Mouse (Mus musculus): Measurements from ENCODE around the gene Phka2. TPM values are rescaled to one million over a fixed set of nuclear protein-coding genes. Genes with fewer than 3 reads are reported as not detected.

The Phka2 gene
- total and polyA plus RNA-seq, 3 experiments = 6.9 to 53.1 (median 21.1) TPM

DNA sequence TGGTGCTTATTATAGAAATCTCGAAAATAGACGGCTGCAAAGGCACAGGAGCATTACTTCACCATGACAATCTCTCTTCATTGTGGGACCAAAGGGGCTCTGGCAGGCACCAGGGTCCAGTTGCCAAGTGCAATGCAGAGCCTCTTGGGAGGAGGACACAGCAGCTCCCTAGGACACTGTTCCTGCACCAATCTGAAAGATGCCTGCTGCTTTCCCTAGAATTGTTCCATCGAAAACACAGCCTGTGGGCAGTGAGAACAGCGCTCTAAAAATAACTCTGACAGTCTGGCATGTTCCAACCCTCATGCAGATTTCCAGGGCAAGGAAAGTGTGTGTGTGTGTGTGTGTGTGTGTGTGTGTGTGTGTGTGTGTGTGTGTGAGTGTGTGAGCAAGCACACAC is 86.6 kb downstream of the Phka2 start:
- Histone ChIP-seq H3K27me3 (ENCODE audit: insufficient read depth, low read length) (no peaks in the 10 kb centered on the region), H3K36me3 (replicated peaks) (peaks cover 77% of the 10 kb centered on the region), H3K9me3 (replicated peaks) (no peaks in the 10 kb centered on the region), H3K4me1 (ENCODE audit: insufficient read depth, low read depth, low read length) (no peaks in the 10 kb centered on the region), H3K4me3 (ENCODE audit: low read depth, low read length) (no peak overlapping the region)
- no peak for ATAC-seq (ENCODE audit: extremely low read depth, insufficient number of reproducible peaks, low FRiP score, poor library complexity, severe bottlenecking)
- no peak for TF ChIP-seq GATA1 (IDR thresholded peaks at IDR 0.05; ENCODE audit: borderline replicate concordance, low read length)
- TF ChIP-seq CTCF (IDR thresholded peaks at IDR 0.05; ENCODE audit: low read depth, low read length) = no peak
- TF ChIP-seq GATA2 (IDR thresholded peaks at IDR 0.05; ENCODE audit: borderline replicate concordance, low read depth, low read length) = no peak
- TF ChIP-seq POLR2AphosphoS5 (IDR thresholded peaks at IDR 0.05; ENCODE audit: insufficient replicate concordance, low read depth, low read length) = no peak
- TF ChIP-seq TAL1 (conservative IDR thresholded peaks at IDR 0.05; ENCODE audit: low read depth, low read length) = no peak
- no peak for DNase-seq (ENCODE audit: low spot score)

DNA sequence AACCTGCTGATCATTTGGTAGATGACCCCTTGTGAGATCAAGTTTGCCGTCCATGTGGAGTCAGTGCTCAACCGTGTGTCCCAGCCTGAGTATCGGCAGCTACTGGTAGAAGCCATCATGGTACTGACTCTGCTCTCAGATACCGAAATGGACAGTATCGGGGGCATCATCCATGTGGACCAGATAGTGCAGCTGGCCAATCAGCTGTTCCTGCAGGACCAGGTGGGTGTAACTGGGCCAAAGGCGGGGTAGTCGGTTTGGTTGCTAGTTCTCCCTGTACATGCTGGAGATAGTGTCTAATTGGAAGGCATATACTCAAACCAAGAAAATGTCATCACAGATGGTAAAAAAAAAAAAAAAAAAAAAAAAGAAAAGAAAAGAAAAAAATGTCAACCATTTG is 88.2 kb downstream of the Phka2 start:
- ATAC-seq (ENCODE audit: extremely low read depth, insufficient number of reproducible peaks, low FRiP score, poor library complexity, severe bottlenecking) = no peak

DNA sequence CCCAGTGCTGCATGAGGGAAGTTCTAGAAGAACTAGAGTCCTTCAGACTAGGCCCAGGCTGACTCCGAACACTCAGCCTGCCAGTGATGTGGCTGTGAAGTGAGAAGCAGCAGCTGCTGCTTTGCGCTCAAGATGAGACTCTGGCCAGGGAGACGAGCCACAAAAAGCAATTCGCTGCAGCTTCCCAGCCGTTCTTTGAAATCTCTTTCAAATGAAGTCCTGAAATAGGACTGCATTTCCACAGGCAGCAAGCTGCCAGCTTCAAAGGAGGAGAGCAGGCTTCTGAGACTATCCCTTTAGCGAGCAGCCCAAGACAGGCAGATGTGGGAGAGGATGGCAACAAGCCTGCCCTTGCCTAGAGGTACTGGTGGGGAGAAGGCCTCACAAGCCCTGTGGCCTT is 91.0 kb downstream of the Phka2 start:
- TF ChIP-seq GATA2 (IDR thresholded peaks at IDR 0.05; ENCODE audit: borderline replicate concordance, low read depth, low read length) (no peak), GATA1 (IDR thresholded peaks at IDR 0.05; ENCODE audit: borderline replicate concordance, low read length) (no peak), TAL1 (conservative IDR thresholded peaks at IDR 0.05; ENCODE audit: low read depth, low read length) (no peak), CTCF (IDR thresholded peaks at IDR 0.05; ENCODE audit: low read depth, low read length) (no peak), POLR2AphosphoS5 (IDR thresholded peaks at IDR 0.05; ENCODE audit: insufficient replicate concordance, low read depth, low read length) (no peak)

More for the DNA sequence above, 88.2 kb downstream of the Phka2 start:
- no peaks in the 10 kb centered on the region for H3K27me3 ChIP-seq (ENCODE audit: insufficient read depth, low read length)
- DNase-seq (ENCODE audit: low spot score) = no peak
- H3K9me3 ChIP-seq (replicated peaks) = no peaks in the 10 kb centered on the region
- no peak overlapping the region for H3K4me3 ChIP-seq (ENCODE audit: low read depth, low read length)
- H3K36me3 ChIP-seq (replicated peaks) = peaks cover 66% of the 10 kb centered on the region
- no peaks in the 10 kb centered on the region for H3K4me1 ChIP-seq (ENCODE audit: insufficient read depth, low read depth, low read length)
- TF ChIP-seq CTCF (IDR thresholded peaks at IDR 0.05; ENCODE audit: low read depth, low read length) (no peak), GATA1 (IDR thresholded peaks at IDR 0.05; ENCODE audit: borderline replicate concordance, low read length) (no peak), POLR2AphosphoS5 (IDR thresholded peaks at IDR 0.05; ENCODE audit: insufficient replicate concordance, low read depth, low read length) (no peak), GATA2 (IDR thresholded peaks at IDR 0.05; ENCODE audit: borderline replicate concordance, low read depth, low read length) (no peak), TAL1 (conservative IDR thresholded peaks at IDR 0.05; ENCODE audit: low read depth, low read length) (no peak)

DNA sequence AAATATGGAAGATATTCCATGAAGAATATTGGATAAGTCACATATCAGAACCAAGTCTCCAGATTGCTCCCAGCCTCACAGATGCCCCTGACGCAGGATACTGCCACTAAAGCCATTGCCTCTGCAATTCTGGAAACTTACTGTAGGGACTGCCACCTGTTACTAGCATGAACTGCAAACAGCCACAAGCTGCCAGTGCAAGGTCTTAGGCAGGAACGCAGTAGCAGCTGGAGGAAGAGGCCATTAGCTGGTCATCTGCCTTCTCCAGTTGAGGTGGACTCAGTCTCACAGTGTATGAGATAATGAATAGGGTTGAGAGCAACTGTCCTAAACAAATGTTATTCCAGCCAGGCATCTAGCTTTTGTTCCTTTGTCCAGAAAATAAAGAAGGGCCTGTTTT is 96.1 kb downstream of the Phka2 start:
- no peak for DNase-seq (ENCODE audit: low spot score)
- peaks cover 22% of the 10 kb centered on the region for H3K36me3 ChIP-seq (replicated peaks)
- TF ChIP-seq GATA2 (IDR thresholded peaks at IDR 0.05; ENCODE audit: borderline replicate concordance, low read depth, low read length) (no peak), POLR2AphosphoS5 (IDR thresholded peaks at IDR 0.05; ENCODE audit: insufficient replicate concordance, low read depth, low read length) (no peak), CTCF (IDR thresholded peaks at IDR 0.05; ENCODE audit: low read depth, low read length) (no peak), GATA1 (IDR thresholded peaks at IDR 0.05; ENCODE audit: borderline replicate concordance, low read length) (no peak), TAL1 (conservative IDR thresholded peaks at IDR 0.05; ENCODE audit: low read depth, low read length) (no peak)
- no peaks in the 10 kb centered on the region for H3K9me3 ChIP-seq (replicated peaks)
- no peak for ATAC-seq (ENCODE audit: extremely low read depth, insufficient number of reproducible peaks, low FRiP score, poor library complexity, severe bottlenecking)
- no peak overlapping the region for H3K4me3 ChIP-seq (ENCODE audit: low read depth, low read length)
- no peaks in the 10 kb centered on the region for H3K27me3 ChIP-seq (ENCODE audit: insufficient read depth, low read length)
- no peaks in the 10 kb centered on the region for H3K4me1 ChIP-seq (ENCODE audit: insufficient read depth, low read depth, low read length)

More for the DNA sequence above, 91.0 kb downstream of the Phka2 start:
- Histone ChIP-seq H3K4me1 (ENCODE audit: insufficient read depth, low read depth, low read length) (no peaks in the 10 kb centered on the region), H3K36me3 (replicated peaks) (peaks cover 51% of the 10 kb centered on the region), H3K4me3 (ENCODE audit: low read depth, low read length) (no peak overlapping the region), H3K27me3 (ENCODE audit: insufficient read depth, low read length) (no peaks in the 10 kb centered on the region), H3K9me3 (replicated peaks) (no peaks in the 10 kb centered on the region)
- ATAC-seq (ENCODE audit: extremely low read depth, insufficient number of reproducible peaks, low FRiP score, poor library complexity, severe bottlenecking) (no peak), DNase-seq (ENCODE audit: low spot score) (no peak)

DNA sequence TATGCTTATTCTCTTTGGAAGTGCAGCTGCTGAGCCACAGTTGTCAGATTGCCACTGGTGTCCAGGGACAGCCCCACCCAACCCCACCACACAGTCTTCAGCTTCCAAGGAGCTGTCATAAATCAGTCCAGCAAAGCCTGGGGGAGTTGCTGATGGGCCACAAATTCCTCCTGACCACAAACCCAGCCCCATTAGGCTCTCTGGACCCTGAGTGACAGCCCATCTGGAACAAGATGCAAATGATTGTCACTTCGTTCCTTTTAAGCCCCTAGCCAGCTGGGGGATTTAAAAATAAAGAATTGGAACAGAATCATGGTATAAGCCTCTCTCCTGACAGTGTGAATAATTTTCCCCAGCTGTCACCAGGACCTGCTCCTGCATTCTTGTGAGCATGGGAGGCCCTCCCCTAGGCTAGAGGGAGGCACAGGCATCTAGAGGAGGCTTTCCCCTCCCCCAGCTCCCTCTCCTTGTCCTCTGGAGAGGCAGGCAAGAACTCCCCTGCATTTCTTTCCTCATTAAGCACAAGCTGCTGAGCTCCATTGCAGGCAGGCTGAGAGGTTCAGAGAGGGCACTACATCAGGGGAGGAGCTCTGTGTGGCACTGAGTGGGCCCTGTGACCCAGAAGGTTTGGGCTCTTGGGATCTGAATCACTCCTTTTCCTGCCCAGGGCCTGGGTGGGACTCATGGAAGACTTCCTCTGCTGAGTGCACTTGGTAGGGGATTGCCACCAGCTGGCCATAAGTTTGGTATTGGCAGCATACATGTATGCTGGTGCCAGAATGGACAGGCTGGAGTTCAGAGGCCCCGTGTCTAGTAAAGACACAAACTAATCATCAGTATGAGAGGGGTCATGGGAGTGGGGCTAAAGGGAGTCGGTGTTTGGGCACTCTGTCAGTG is 96.8 kb downstream of the Phka2 start:
- TF ChIP-seq GATA1 (IDR thresholded peaks at IDR 0.05; ENCODE audit: borderline replicate concordance, low read length) (no peak), CTCF (IDR thresholded peaks at IDR 0.05; ENCODE audit: low read depth, low read length) (no peak), POLR2AphosphoS5 (IDR thresholded peaks at IDR 0.05; ENCODE audit: insufficient replicate concordance, low read depth, low read length) (no peak), GATA2 (IDR thresholded peaks at IDR 0.05; ENCODE audit: borderline replicate concordance, low read depth, low read length) (no peak), TAL1 (conservative IDR thresholded peaks at IDR 0.05; ENCODE audit: low read depth, low read length) (no peak)
- H3K4me1 ChIP-seq (ENCODE audit: insufficient read depth, low read depth, low read length) = no peaks in the 10 kb centered on the region
- no peaks in the 10 kb centered on the region for H3K9me3 ChIP-seq (replicated peaks)
- ATAC-seq (ENCODE audit: extremely low read depth, insufficient number of reproducible peaks, low FRiP score, poor library complexity, severe bottlenecking) (no peak), DNase-seq (ENCODE audit: low spot score) (no peak)
- 0 out of 2 replicates have a peak, but pooled peaks cover 2% of the 10 kb centered on the region for H3K27me3 ChIP-seq (ENCODE audit: insufficient read depth, low read length)
- peaks cover 21% of the 10 kb centered on the region for H3K36me3 ChIP-seq (replicated peaks)
- no peak overlapping the region for H3K4me3 ChIP-seq (ENCODE audit: low read depth, low read length)

DNA sequence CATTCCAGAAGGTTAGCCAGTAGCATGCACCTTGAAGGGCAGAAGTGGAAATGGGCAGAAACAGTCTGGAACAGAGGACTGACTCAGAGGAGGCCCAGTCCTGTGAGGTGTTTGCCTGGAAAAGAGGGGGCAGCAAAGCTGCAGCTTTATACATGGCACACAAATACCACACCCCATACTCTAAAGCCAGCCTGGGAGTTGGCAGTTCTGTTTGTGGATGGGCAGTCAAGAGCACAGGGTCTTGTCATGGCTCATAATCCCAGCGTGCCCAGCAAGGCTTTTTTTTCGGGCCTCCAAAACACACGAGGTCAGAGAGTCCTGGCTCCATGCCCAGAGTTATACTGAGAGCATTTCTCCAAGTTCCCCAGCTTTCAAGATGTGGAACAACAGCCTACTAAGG is 99.1 kb downstream of the Phka2 start:
- DNase-seq (ENCODE audit: low spot score) = no peak
- TF ChIP-seq CTCF (IDR thresholded peaks at IDR 0.05; ENCODE audit: low read depth, low read length) (no peak), GATA2 (IDR thresholded peaks at IDR 0.05; ENCODE audit: borderline replicate concordance, low read depth, low read length) (no peak), POLR2AphosphoS5 (IDR thresholded peaks at IDR 0.05; ENCODE audit: insufficient replicate concordance, low read depth, low read length) (no peak), TAL1 (conservative IDR thresholded peaks at IDR 0.05; ENCODE audit: low read depth, low read length) (no peak), GATA1 (IDR thresholded peaks at IDR 0.05; ENCODE audit: borderline replicate concordance, low read length) (no peak)
- H3K4me3 ChIP-seq (ENCODE audit: low read depth, low read length) = no peak overlapping the region
- no peaks in the 10 kb centered on the region for H3K4me1 ChIP-seq (ENCODE audit: insufficient read depth, low read depth, low read length)
- no peaks in the 10 kb centered on the region for H3K9me3 ChIP-seq (replicated peaks)
- peaks cover 21% of the 10 kb centered on the region for H3K36me3 ChIP-seq (replicated peaks)
- no peak for ATAC-seq (ENCODE audit: extremely low read depth, insufficient number of reproducible peaks, low FRiP score, poor library complexity, severe bottlenecking)
- H3K27me3 ChIP-seq (ENCODE audit: insufficient read depth, low read length) = 0 out of 2 replicates have a peak, but pooled peaks cover 2% of the 10 kb centered on the region
